Mouse (Mus musculus) heart, adult 2 months (tissue): ENCODE results near the gene Lce3f.

Source experiments
- CTCF ChIP-seq: fragments of 200-600 bp; IDR thresholded peaks from 2 replicates; pipeline ENCODE4 v1.8.1; 2022; ENCODE audit warnings: antibody characterized with exemption, mild to moderate bottlenecking, moderate library complexity
- POLR2A ChIP-seq: fragments of 200-500 bp; IDR thresholded peaks from 2 replicates; pipeline ENCODE4 v1.6.1; 2011; ENCODE audit warnings: mild to moderate bottlenecking, low read depth, low read length, control low read depth; ENCODE audit not compliant: insufficient read depth

GRCm38 (mm10) chr3:93014871-93015270 is 22.8 kb downstream of the Lce3f start:
- TF ChIP-seq CTCF (no peak), POLR2A (no peak)
